Mouse (Mus musculus) heart, embryonic 14.5 days (tissue): Measurements from ENCODE around the gene Snx11. TPM values are rescaled to one million over a fixed set of nuclear protein-coding genes. Genes with fewer than 3 reads are reported as not detected.

Source experiments
- ATAC-seq: fragments of 200-750 bp; cut with Nextera tagmentation; 2 replicates; pipeline ENCODE4 v1.8.0; 2017; ENCODE audit warnings: low read depth, moderate TSS enrichment; ENCODE audit not compliant: insufficient number of reproducible peaks, insufficient read depth, low FRiP score
- H3K27ac ChIP-seq, 2 experiments: fragments of 200-500 bp in 1 of 2; fragments of 300-500 bp in 1 of 2; sonication (generic) in 1 of 2; replicated peaks in 1 of 2; 2 replicates each; pipeline ENCODE4 v1.5.1; 2012 to 2014; ENCODE audit warnings: low read depth in 2 of 2, low read length in 2 of 2, control low read depth in 1 of 2, mild to moderate bottlenecking in 1 of 2, mixed read lengths in 1 of 2; ENCODE audit not compliant: control insufficient read depth in 1 of 2, insufficient read depth in 1 of 2
- H3K27me3 ChIP-seq: fragments of 300-500 bp; sonication (generic); 2 replicates; pipeline ENCODE4 v1.6.1; 2014; ENCODE audit warnings: mild to moderate bottlenecking, low read length, control low read depth; ENCODE audit not compliant: control insufficient read depth, insufficient read depth
- H3K36me3 ChIP-seq: fragments of 300-500 bp; sonication (generic); 2 replicates; pipeline ENCODE4 v1.6.1; 2014; ENCODE audit warnings: mild to moderate bottlenecking, control low read depth, low read length, mixed read lengths; ENCODE audit not compliant: control insufficient read depth, insufficient read depth
- H3K4me1 ChIP-seq, 2 experiments: fragments of 200-500 bp in 1 of 2; fragments of 300-500 bp in 1 of 2; sonication (generic) in 1 of 2; 2 replicates each; pipeline ENCODE4 v1.6.1; 2012 to 2014; ENCODE audit warnings: low read length in 2 of 2, control low read depth in 1 of 2, mixed read lengths in 1 of 2; ENCODE audit not compliant: control insufficient read depth in 2 of 2, insufficient read depth in 2 of 2
- H3K4me2 ChIP-seq: fragments of 300-500 bp; sonication (generic); 2 replicates; pipeline ENCODE4 v1.6.1; 2014; ENCODE audit warnings: mild to moderate bottlenecking, low read length
- H3K4me3 ChIP-seq, 2 experiments: fragments of 200-500 bp in 1 of 2; fragments of 300-500 bp in 1 of 2; sonication (generic) in 1 of 2; 2 replicates each; pipeline ENCODE4 v1.5.1; 2012 to 2014; ENCODE audit warnings: low read length in 2 of 2, mild to moderate bottlenecking in 2 of 2, control low read depth in 1 of 2, low read depth in 1 of 2, moderate library complexity in 1 of 2; ENCODE audit not compliant: control insufficient read depth in 1 of 2, insufficient read depth in 1 of 2
- H3K9ac ChIP-seq: fragments of 300-500 bp; sonication (generic); 2 replicates; pipeline ENCODE4 v1.6.1; 2014; ENCODE audit warnings: mild to moderate bottlenecking, low read length
- H3K9me3 ChIP-seq: fragments of 300-500 bp; sonication (generic); 2 replicates; pipeline ENCODE4 v1.6.1; 2016; ENCODE audit warnings: low read length, control low read depth; ENCODE audit not compliant: control insufficient read depth
- WGBS: fragments of 180-500 bp; shearing (Covaris S2); extraction: QIAGEN DNeasy Blood & Tissue Kit; methylation state at CpG from one replicate; pipeline ENCODE4 v1.1.7; 2014; 5-methylcytosine and 5-hydroxymethylcytosine counted together
- polyA plus RNA-seq: library from polyadenylated mRNA; unstranded; fragments of >200 nt; fragmentation: Nextera tagmentation; extraction: Ambion mirVana; gene quantifications from 2 replicates; pipeline ENCODE4 v1.2.1, GENCODE M21; 2014

The Snx11 gene
- 4.3 and 6.1 TPM in 2 replicates for polyA plus RNA-seq

GRCm38 (mm10) chr11:96776968-96777962 lies at the start of gene Snx11:
TSS of gene Snx11 (minus strand) at chr11:96777559.
- Histone ChIP-seq H3K36me3 (peaks cover 15% of the 10 kb centered on the region), H3K27ac (peak within 1 kb of the TSS in 1 of 2 experiments; percentile 64; a peak in 2 of 4 replicates), H3K9ac (peak within 1 kb of the TSS; percentile 77), H3K4me3 (peak within 1 kb of the TSS; percentile 75 to 78), H3K9me3 (no peaks in the 10 kb centered on the region), H3K27me3 (no peaks in the 10 kb centered on the region), H3K4me1 (peaks cover 3 to 9% of the 10 kb centered on the region in 2 experiments; a peak in 3 of 4 replicates), H3K4me2 (peak within 1 kb of the TSS; percentile 75)
- ATAC-seq = peak; percentile 100
- 2% methylated on average over 59 of the region's 59 CpGs for WGBS

- Histone ChIP-seq H3K9ac (peak overlapping the region; percentile 92), H3K27me3 (no peaks in the 10 kb centered on the region), H3K36me3 (peaks cover 34% of the 10 kb centered on the region), H3K27ac (peak overlapping the region; percentile 77 to 99), H3K4me3 (peak overlapping the region; percentile 2 to 67; a peak in 3 of 4 replicates), H3K9me3 (no peaks in the 10 kb centered on the region), H3K4me2 (peak overlapping the region; percentile 98), H3K4me1 (peaks cover 40 to 66% of the 10 kb centered on the region in 2 experiments)
- 68% methylated on average over 2 of the region's 2 CpGs for WGBS
- ATAC-seq = no peak
These were observed 49.1 kb upstream of the Snx11 start for GRCm38 (mm10) chr11:96826481-96826880.

- H3K9ac ChIP-seq = peak overlapping the region; percentile 92
- peak overlapping the region; percentile 7 to 67; a peak in 2 of 4 replicates for H3K4me3 ChIP-seq
- peaks cover 40 to 60% of the 10 kb centered on the region in 2 experiments for H3K4me1 ChIP-seq
- peak overlapping the region; percentile 98 for H3K4me2 ChIP-seq
- H3K36me3 ChIP-seq = peaks cover 49% of the 10 kb centered on the region
- ATAC-seq = peak; percentile 25
- H3K27ac ChIP-seq = peak overlapping the region; percentile 77 to 99
- no peaks in the 10 kb centered on the region for H3K27me3 ChIP-seq
- H3K9me3 ChIP-seq = no peaks in the 10 kb centered on the region
- WGBS = 19% methylated on average over 7 of the region's 7 CpGs
These were observed 47.6 kb upstream of the Snx11 start for GRCm38 (mm10) chr11:96824783-96825495.

- peak; percentile 77 for ATAC-seq
- Histone ChIP-seq H3K9ac (peak overlapping the region; percentile 73), H3K36me3 (peaks cover 57% of the 10 kb centered on the region), H3K27me3 (no peaks in the 10 kb centered on the region), H3K27ac (peak overlapping the region; percentile 77 to 99), H3K4me3 (peak overlapping the region; percentile 44 to 67), H3K4me1 (peaks cover 40 to 60% of the 10 kb centered on the region in 2 experiments), H3K9me3 (no peaks in the 10 kb centered on the region), H3K4me2 (peak overlapping the region; percentile 98)
- WGBS = under 1% methylated on average over 24 of the region's 26 CpGs
These were observed 46.8 kb upstream of the Snx11 start for GRCm38 (mm10) chr11:96823880-96824782.

- 0 out of 2 replicates have a peak, but pooled peaks have one; percentile 0 for ATAC-seq
- H3K9me3 ChIP-seq = no peaks in the 10 kb centered on the region
- peak overlapping the region in 1 of 2 experiments; percentile 99; a peak in 1 of 4 replicates for H3K27ac ChIP-seq
- H3K4me3 ChIP-seq = peak overlapping the region; percentile 44 to 67
- H3K9ac ChIP-seq = peak overlapping the region; percentile 73
- H3K4me2 ChIP-seq = peak overlapping the region; percentile 98
- H3K27me3 ChIP-seq = no peaks in the 10 kb centered on the region
- peaks cover 64% of the 10 kb centered on the region for H3K36me3 ChIP-seq
- 17% methylated on average over 9 of the region's 13 CpGs for WGBS
- H3K4me1 ChIP-seq = peaks cover 40 to 60% of the 10 kb centered on the region in 2 experiments
These were observed 46.1 kb upstream of the Snx11 start for GRCm38 (mm10) chr11:96823471-96823837.

- Histone ChIP-seq H3K4me3 (peak overlapping the region; percentile 44 to 67; a peak in 2 of 4 replicates), H3K4me2 (peak overlapping the region; percentile 98), H3K9me3 (no peaks in the 10 kb centered on the region), H3K4me1 (peaks cover 37 to 55% of the 10 kb centered on the region in 2 experiments), H3K9ac (peak overlapping the region; percentile 73), H3K27me3 (no peaks in the 10 kb centered on the region), H3K36me3 (peaks cover 68% of the 10 kb centered on the region), H3K27ac (0 out of 4 replicates have a peak overlapping the region, but pooled peaks of 1 of the 2 experiments have one; percentile 99)
- 44% methylated on average over 4 of the region's 4 CpGs for WGBS
- no peak for ATAC-seq
These were observed 45.5 kb upstream of the Snx11 start for GRCm38 (mm10) chr11:96822675-96823470.
